Mouse (Mus musculus) gastrocnemius, postnatal 4 days (tissue): ENCODE results near the gene Prdm11. TPM values are rescaled to one million over a fixed set of nuclear protein-coding genes. Genes with fewer than 3 reads are reported as not detected.

Experiments
- DNase-seq, 2 experiments: peaks; one replicate each; pipeline ENCODE4 v3.0.0; 2021 to 2022; ENCODE audit warnings: low spot score in 2 of 2, mixed read lengths in 2 of 2
- long read RNA-seq, 2 experiments: library from polyadenylated mRNA; stranded (forward); transcript quantifications; one replicate each; pipeline ENCODE4 v2.0.0; 2021
- total RNA-seq, 2 experiments: library from RNA; stranded (reverse); gene quantifications; 2 replicates each; pipeline ENCODE4 v1.2.3; 2021

The Prdm11 gene
- 1 to 10 TPM; 6.7 TPM for total RNA-seq
- long read RNA-seq, experiment 1, partial matches to known transcripts: 0 of 4 reads
- long read RNA-seq, experiment 1, other reads (novel, unspliced or antisense): 3 of 4 reads
- long read RNA-seq, experiment 2, partial matches to known transcripts: 1 of 4 reads
- long read RNA-seq, experiment 2, other reads (novel, unspliced or antisense): 1 of 4 reads

- no peak for DNase-seq
Measured at GRCm38 (mm10) chr2:93045818-93046508, at the start of gene Prdm11. TSS of gene Prdm11 (minus strand) at chr2:93046167.

DNA sequence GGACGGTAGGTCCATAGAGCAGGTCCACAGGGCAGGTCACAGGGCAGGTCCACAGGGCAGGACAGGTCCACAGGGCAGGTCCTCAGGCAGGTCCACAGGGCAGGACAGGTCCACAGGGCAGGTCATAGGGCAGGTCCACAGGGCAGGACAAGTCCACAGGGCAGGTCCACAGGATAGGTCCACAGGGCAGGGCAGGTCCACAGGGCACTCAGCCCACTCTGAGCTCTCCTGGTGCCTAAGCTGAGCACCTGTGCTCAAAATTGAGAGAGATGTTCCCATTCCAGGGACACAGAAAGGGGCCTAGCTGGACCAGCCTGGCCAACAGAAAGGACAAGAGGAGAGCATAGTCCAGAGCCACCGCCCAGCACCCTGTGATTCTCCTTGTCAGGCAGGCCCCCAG is 46.4 kb upstream of the Prdm11 start:
- DNase-seq: no peak

GRCm38 (mm10) chr2:93091679-93092078 is 45.7 kb upstream of the Prdm11 start:
- DNase-seq: no peak

- no peak for DNase-seq
Measured at GRCm38 (mm10) chr2:93089379-93090089, 43.6 kb upstream of the Prdm11 start.

DNA sequence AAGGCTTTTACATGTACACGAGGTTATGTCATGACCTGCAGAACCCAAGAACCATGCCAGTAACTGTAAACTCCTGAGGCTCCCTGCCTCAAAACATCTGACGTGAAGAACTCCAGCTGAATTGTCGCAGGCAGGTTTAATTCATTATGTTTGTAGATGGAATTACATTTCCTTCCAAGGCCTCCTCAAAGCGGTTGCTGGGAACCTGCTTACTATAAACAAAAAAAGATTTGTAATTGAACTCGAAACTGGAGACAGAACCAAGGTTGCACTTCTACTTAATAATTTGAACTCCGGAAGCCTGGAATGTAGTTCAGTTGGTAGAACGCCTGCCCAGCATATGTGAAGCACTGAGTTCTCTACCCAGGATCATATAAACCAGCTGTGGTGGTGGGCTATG is 42.0 kb upstream of the Prdm11 start:
- DNase-seq: no peak

DNA sequence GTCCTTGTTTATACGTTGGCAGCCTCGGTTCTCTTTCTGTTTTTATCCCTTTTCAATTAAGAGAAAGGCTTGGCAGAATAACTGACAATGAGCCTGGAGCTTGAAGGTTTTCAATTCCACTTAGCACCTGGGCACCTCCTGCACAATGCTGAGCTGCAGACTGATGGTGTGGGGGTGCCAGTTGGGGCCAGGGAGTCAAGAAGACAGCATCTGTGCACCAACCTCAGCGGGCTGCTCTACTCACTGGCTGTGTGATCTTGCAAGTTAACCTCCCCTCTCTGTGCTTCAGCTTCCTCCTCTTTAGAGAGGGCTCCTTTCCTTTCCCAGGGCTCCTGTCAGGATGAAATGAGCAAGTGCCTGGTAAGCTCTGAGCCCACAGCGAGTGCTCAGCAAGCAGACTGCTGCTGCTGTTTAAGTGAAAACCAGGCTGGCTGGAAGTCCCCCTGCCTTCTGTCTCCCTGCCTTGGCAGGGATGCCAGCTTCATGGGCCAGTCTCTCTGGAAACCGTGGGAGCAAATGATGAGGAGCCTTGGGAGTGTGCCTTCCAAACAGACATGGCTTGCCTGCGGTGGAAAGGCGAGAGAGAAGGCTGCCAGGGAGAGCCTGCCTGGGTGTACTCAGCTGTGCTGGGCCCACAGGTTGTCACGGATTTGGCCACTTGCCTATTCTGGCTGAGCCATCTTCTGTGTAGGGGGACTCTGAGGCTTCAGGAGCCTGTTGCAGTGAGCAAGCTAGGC is 39.5 kb upstream of the Prdm11 start:
- DNase-seq: no peak

DNA sequence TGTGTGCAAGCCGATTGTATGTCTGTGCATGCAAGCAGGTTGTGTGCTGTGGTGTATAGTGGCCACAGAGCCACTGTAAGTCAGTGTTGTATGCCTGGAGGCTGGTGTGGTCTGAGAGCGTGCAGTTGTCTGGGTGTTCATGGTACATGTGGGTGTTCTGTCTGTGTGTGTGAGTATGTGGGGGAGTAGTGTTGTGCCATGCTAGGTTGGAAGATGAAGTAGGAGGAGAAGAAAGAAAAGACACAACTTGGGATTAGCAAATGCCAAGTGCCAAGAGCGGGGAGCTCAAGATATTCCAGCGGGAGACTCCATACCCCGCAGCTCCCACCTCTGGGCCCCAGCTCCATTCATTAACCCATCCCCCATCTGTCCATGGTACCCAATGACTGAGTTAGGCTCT is 38.5 kb upstream of the Prdm11 start:
- DNase-seq: no peak

- DNase-seq: no peak
Measured at GRCm38 (mm10) chr2:93083317-93083716, 37.4 kb upstream of the Prdm11 start.

DNA sequence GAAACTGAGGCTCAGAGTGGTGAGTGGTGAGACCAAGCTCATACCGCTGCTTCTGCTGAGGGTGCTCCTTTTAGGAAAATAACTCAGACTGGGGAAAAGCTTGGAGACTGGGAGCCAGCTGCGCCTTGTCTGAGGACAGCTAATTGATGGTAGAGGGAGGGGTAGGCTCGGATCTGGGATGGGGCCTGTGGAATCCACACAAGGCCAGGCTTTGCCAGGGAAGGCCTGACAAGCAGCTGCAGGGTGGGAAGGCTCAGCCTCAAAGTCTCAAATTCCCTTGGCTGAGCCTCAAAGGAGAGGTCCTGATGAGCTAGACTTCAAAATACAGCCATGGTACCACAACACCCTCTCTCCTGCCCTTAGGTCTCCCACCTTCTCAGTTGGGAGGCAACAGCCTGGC is 36.9 kb upstream of the Prdm11 start:
- no peak for DNase-seq

GRCm38 (mm10) chr2:93080871-93081608 is 35.1 kb upstream of the Prdm11 start:
- DNase-seq: no peak

GRCm38 (mm10) chr2:93079394-93079793 is 33.4 kb upstream of the Prdm11 start:
- no peak for DNase-seq

DNA sequence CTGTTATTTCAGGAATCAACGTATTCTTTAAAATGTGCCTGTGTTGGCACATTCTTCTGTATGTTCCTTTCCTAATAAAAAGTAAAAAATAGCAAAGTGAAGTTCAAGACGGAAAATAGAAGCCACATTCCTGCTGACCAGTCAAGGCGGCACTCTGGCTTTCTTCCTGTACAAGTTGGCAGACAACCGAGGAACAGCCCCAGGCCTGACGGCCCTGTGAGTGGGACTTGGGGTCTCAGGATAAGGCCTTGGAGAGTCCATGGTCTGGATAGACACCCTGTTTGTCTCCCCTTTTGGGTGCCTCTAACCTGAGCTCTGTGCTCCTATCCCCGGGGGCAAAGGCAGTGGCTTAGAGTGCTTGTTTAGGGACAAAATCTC is 30.6 kb upstream of the Prdm11 start:
- no peak for DNase-seq

DNA sequence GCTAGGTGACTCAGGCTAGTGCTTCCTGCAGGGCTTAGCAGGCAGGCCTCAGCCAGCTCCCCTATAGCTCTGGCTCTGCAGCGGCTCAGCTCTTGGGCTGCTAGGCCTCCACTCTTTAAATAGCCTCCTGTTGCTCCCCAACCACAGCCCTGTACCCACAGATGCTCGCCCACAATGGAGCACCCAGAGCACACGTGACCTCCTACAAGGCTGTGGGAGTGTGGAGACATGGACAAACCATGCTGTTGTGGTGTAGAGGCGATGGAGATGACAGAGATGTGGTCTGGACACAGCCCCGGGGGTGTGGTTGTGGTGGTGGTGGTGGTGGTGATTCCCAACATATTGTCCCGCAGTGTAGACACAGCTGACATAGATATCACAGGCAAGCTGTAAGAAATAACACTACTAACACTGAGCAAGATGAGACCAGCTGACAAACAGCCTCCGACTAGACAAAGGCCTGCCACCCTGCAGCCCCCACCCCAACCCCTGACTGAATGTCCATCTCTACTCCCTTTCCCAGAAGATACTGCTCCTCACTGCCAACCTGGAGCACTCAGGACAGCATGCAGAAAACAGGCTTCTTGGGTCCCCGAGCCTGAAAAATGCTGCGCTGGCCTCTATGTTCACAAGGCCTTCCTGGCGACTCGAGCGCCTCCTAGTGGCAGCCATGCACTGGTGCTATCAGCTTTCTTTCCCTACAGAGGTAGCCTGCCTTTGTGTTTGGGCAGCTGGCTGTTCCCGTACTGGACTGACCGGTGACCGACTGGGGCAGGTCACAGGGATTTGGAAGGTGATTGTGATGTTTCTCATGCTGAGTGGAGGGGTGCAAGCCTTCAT is 30.0 kb upstream of the Prdm11 start:
- DNase-seq: peak; percentile 53 to 73

- peak; percentile 66 to 79 for DNase-seq
Measured at GRCm38 (mm10) chr2:93071656-93072055, 25.7 kb upstream of the Prdm11 start.

GRCm38 (mm10) chr2:93068942-93069341 is 23.0 kb upstream of the Prdm11 start:
- no peak for DNase-seq

GRCm38 (mm10) chr2:93063347-93063746 is 17.4 kb upstream of the Prdm11 start:
- peak in 1 of 2 experiments; percentile 43 for DNase-seq

GRCm38 (mm10) chr2:93051873-93052272 is 5.9 kb upstream of the Prdm11 start:
- no peak for DNase-seq

DNA sequence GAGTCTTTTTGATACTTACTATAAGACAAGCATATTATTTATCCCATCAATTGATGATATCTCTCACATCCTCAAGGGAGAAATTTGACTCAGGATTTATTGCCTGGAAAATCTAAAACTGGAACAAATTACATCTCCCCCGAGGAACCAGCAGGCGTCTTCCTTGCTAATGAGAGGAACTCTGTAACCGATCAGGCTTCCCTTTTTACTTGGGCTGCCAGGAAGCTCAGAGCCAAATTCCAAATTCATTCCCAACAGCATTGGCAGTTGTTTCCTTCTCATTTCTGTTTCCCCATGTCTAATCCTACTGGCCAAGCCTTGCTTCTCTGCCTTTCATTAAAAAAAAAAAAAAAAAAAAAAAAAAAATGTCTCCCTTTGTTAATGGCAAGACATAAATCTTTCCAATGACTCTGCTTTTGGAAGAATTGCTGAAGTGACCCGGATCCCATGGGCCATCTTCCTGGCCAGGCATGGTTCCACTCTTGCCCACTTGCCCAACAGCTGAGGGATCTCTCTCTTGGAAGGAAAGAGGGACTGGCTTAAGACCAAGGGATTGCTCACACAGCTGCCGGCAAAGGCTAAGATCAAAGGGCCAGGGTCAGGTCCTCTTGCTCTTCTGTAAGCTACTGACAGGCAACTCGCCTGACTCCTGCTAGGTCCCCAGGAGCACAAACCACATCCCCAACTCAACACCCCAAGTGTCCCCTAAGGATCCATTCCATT is 2.8 kb upstream of the Prdm11 start:
- peak in 1 of 2 experiments; percentile 66 for DNase-seq

GRCm38 (mm10) chr2:93047491-93048050 is 1.6 kb upstream of the Prdm11 start:
- DNase-seq: no peak
